Comparison of ENCODE assay signal across 27 mouse cellular contexts in genomic region chr19:57621814-57622213, GRCm38 (mm10). TPM values are rescaled to one million over a fixed set of nuclear protein-coding genes. Genes with fewer than 3 reads are reported as not detected.
A peak's percentile ranks its signal among the peaks of the same experiment; 100 is the strongest.
DNase-seq lines count a peak whose midpoint lies in the region; ATAC-seq and TF ChIP-seq lines count a peak whose summit lies in the region.
"Had no signal": no experiment of that assay in that cellular context is flagged by ENCODE, and none has a peak within 500 bp of the region (broad histone marks: within the 10 kb centered on the region; RNA-seq: fewer than 3 reads in every experiment).

No protein-coding gene starts in this region.

- no peaks in the 10 kb centered on the region for H3K27me3 ChIP-seq in liver, embryonic 11.5 days (replicated peaks; ENCODE audit: control insufficient read depth, insufficient read depth, low read length)
- H3K27me3 ChIP-seq in liver, postnatal 0 days (ENCODE audit: insufficient read depth, low read length) = no peaks in the 10 kb centered on the region
- no peaks in the 10 kb centered on the region for H3K27me3 ChIP-seq in forebrain, embryonic 14.5 days (replicated peaks; ENCODE audit: control insufficient read depth, insufficient read depth, low read length)
- H3K27me3 ChIP-seq: forebrain, embryonic 12.5 days; heart, embryonic 15.5 days; liver, embryonic 15.5 days; neural tube, embryonic 13.5 days; stomach, embryonic 15.5 days had no signal

- no peak for ATAC-seq in liver, embryonic 11.5 days (replicated peaks; ENCODE audit: low FRiP score)
- ATAC-seq in liver, postnatal 0 days = no peak
- peak; percentile 69 for ATAC-seq in common myeloid progenitor, adult 5-6 weeks (replicated peaks; ENCODE audit: low read depth, poor library complexity, severe bottlenecking)
- no peak for ATAC-seq in forebrain, embryonic 14.5 days
- ATAC-seq: intestine, postnatal 0 days; midbrain, embryonic 16.5 days had no signal

- intact Hi-C loops in gastrocnemius, adult 2 months (cut with DNase I) = no loop called here

- peak overlapping the region; percentile 33 for H3K4me3 ChIP-seq in gastrocnemius, adult 2 months
- no peak overlapping the region for H3K4me3 ChIP-seq in liver, embryonic 11.5 days (ENCODE audit: low read depth, low read length)
- H3K4me3 ChIP-seq in liver, postnatal 0 days (ENCODE audit: low read depth, low read length) = no peak overlapping the region
- H3K4me3 ChIP-seq in forebrain, embryonic 14.5 days (ENCODE audit: low read depth, low read length) = no peak overlapping the region
- H3K4me3 ChIP-seq: erythroblast, embryonic 14.5 days; forebrain, embryonic 12.5 days; heart, embryonic 10.5 days; heart, embryonic 15.5 days; liver, embryonic 15.5 days; neural tube, embryonic 13.5 days; stomach, embryonic 15.5 days had no signal

- no peaks in the 10 kb centered on the region for H3K36me3 ChIP-seq in liver, embryonic 11.5 days (ENCODE audit: control insufficient read depth, insufficient read depth, low read length)
- H3K36me3 ChIP-seq in liver, postnatal 0 days (replicated peaks; ENCODE audit: insufficient read depth, low read length) = no peaks in the 10 kb centered on the region
- no peaks in the 10 kb centered on the region for H3K36me3 ChIP-seq in forebrain, embryonic 14.5 days (ENCODE audit: control insufficient read depth, insufficient read depth, low read length)
- H3K36me3 ChIP-seq: heart, embryonic 15.5 days; liver, embryonic 15.5 days; neural tube, embryonic 13.5 days; stomach, embryonic 15.5 days had no signal

- DNase-seq in gastrocnemius, adult 2 months = no peak
- no peak for DNase-seq in gastrocnemius, postnatal 25 days
- DNase-seq in liver, embryonic 11.5 days (ENCODE audit: low spot score) = no peak
- DNase-seq in liver, postnatal 0 days = no peak
- peak; percentile 18 to 40 for DNase-seq in monocyte, adult 2 months (ENCODE audit: low read depth in 1 of 2, low spot score in 2 of 2)
- DNase-seq in forebrain, embryonic 14.5 days (ENCODE audit: low spot score) = no peak
- DNase-seq in spleen, postnatal 10 days (ENCODE audit: low spot score in 2 of 2) = no peak
- DNase-seq: adrenal gland, postnatal 10 days; cerebellum, adult 18-20 months; cerebellum, postnatal 10 days; gastrocnemius, postnatal 14 days; kidney, adult 9 months; kidney, postnatal 10 days; left cerebral cortex, postnatal 4 days; thymus, postnatal 14 days had no signal

- H3K4me1 ChIP-seq in liver, embryonic 11.5 days (replicated peaks; ENCODE audit: control insufficient read depth, insufficient read depth, low read length) = no peaks in the 10 kb centered on the region
- no peaks in the 10 kb centered on the region for H3K4me1 ChIP-seq in liver, postnatal 0 days (ENCODE audit: insufficient read depth)
- H3K4me1 ChIP-seq in forebrain, embryonic 14.5 days (ENCODE audit: control insufficient read depth, insufficient read depth, low read length) = no peaks in the 10 kb centered on the region
- H3K4me1 ChIP-seq: forebrain, embryonic 12.5 days; heart, embryonic 10.5 days; liver, embryonic 15.5 days; stomach, embryonic 15.5 days had no signal

- WGBS in liver, embryonic 11.5 days = 59% methylated on average over 19 of the region's 19 CpGs
- WGBS in liver, postnatal 0 days (ENCODE audit: insufficient replicate concordance) = 64% methylated on average over 19 of the region's 19 CpGs
- WGBS in forebrain, embryonic 14.5 days = 91% methylated on average over 19 of the region's 19 CpGs

- TF ChIP-seq CTCF in gastrocnemius, adult 2 months (IDR thresholded peaks at IDR 0.05) = no peak
- no peak for TF ChIP-seq CTCF in liver, postnatal 0 days (IDR thresholded peaks at IDR 0.05; ENCODE audit: low read depth)

- H3K4me2 ChIP-seq in liver, embryonic 11.5 days = 0 out of 2 replicates have a peak overlapping the region, but pooled peaks have one; percentile 5
- H3K4me2 ChIP-seq in liver, postnatal 0 days (ENCODE audit: low read depth, low read length) = no peak overlapping the region; the same call in 1 of the 2 replicates
- no peak overlapping the region for H3K4me2 ChIP-seq in forebrain, embryonic 14.5 days (ENCODE audit: low read length)
- H3K4me2 ChIP-seq: forebrain, embryonic 12.5 days; heart, embryonic 15.5 days; hindbrain, embryonic 14.5 days; liver, embryonic 15.5 days; midbrain, embryonic 11.5 days; neural tube, embryonic 13.5 days; stomach, embryonic 15.5 days had no signal

- no peak overlapping the region for H3K9ac ChIP-seq in liver, embryonic 11.5 days (ENCODE audit: low read depth, low read length)
- H3K9ac ChIP-seq in liver, postnatal 0 days (replicated peaks) = no peak overlapping the region
- H3K9ac ChIP-seq in forebrain, embryonic 14.5 days (ENCODE audit: low read length) = no peak overlapping the region
- H3K9ac ChIP-seq: forebrain, embryonic 12.5 days; heart, embryonic 15.5 days; hindbrain, embryonic 14.5 days; liver, embryonic 15.5 days; neural tube, embryonic 13.5 days; stomach, embryonic 15.5 days had no signal

- no peaks in the 10 kb centered on the region for H3K9me3 ChIP-seq in liver, embryonic 11.5 days (ENCODE audit: control insufficient read depth, low read length)
- no peaks in the 10 kb centered on the region for H3K9me3 ChIP-seq in liver, postnatal 0 days (ENCODE audit: low read length)
- no peaks in the 10 kb centered on the region for H3K9me3 ChIP-seq in forebrain, embryonic 14.5 days (replicated peaks; ENCODE audit: control insufficient read depth, low read length)
- H3K9me3 ChIP-seq: forebrain, embryonic 12.5 days; heart, embryonic 10.5 days; heart, embryonic 15.5 days; liver, embryonic 15.5 days; neural tube, embryonic 13.5 days; stomach, embryonic 15.5 days had no signal

- TF ChIP-seq EP300 in liver, postnatal 0 days (IDR thresholded peaks at IDR 0.05; ENCODE audit: low read depth) = no peak

- H3K27ac ChIP-seq in gastrocnemius, adult 2 months = no peak overlapping the region
- no peak overlapping the region for H3K27ac ChIP-seq in liver, embryonic 11.5 days (ENCODE audit: low read depth, low read length)
- H3K27ac ChIP-seq in liver, postnatal 0 days (ENCODE audit: low read depth) = no peak overlapping the region
- no peak overlapping the region for H3K27ac ChIP-seq in forebrain, embryonic 14.5 days (ENCODE audit: low read depth, low read length)
- H3K27ac ChIP-seq: forebrain, embryonic 12.5 days; heart, embryonic 10.5 days; heart, embryonic 15.5 days; hindbrain, embryonic 14.5 days; liver, embryonic 15.5 days; neural tube, embryonic 13.5 days; stomach, embryonic 15.5 days had no signal

RNA-seq across cellular contexts. Expression of gene Atrnl1, which starts 11.0 kb away (rescaled TPM):
- 1 to 10 TPM; 7.1 to 8.0 TPM for total RNA-seq in gastrocnemius, adult 2 months (2021)
- total RNA-seq in gastrocnemius, postnatal 25 days (2021) = 1 to 10 TPM; 7.2 to 7.5 TPM
- 2.5 and 2.9 TPM in 2 replicates for polyA plus RNA-seq in liver, embryonic 11.5 days (2014; fragmentation: Nextera tagmentation; extraction: Ambion mirVana)
- 0.70 and 0.71 TPM in 2 replicates for polyA plus RNA-seq in liver, postnatal 0 days (2015; fragmentation: Nextera tagmentation; extraction: Ambion mirVana)
- 4.9 and 6.6 TPM in 2 replicates for total RNA-seq in common myeloid progenitor, adult 5-6 weeks (2017)
- 6.9 TPM in 2 replicates for polyA plus RNA-seq in forebrain, embryonic 14.5 days (2014; fragmentation: Nextera tagmentation; extraction: Ambion mirVana)

Comparison
In these comparisons a context has a peak if more than half of its experiments do, and no peak if none do; other contexts are left out.
1. DNase-seq: peak in monocyte, adult 2 months (2 of 2); none in gastrocnemius, adult 2 months (single experiment), gastrocnemius, postnatal 25 days (single experiment), liver, embryonic 11.5 days (single experiment), liver, postnatal 0 days (single experiment), forebrain, embryonic 14.5 days (single experiment) and spleen, postnatal 10 days (0 of 2).